Mouse (Mus musculus) c-Kit-positive CD71-positive TER-119-negative erythroid progenitor cells, embryonic 14.5 days (primary cell): ENCODE measurements around the gene Git1.
"Not testable (repeated sequence)": the region's sequence is repeated elsewhere in the genome, so short reads cannot be mapped to it uniquely, and the experiment has no call there.

ENCODE experiments used
- DNase-seq: peaks from one replicate; pipeline ENCODE4 v3.0.0-alpha.2; 2013; ENCODE audit warnings: low read depth

The Git1 gene

GRCm38 (mm10) chr11:77520601-77521529 is 27.5 kb downstream of the Git1 start:
- DNase-seq, result no peak

GRCm38 (mm10) chr11:77525804-77526486 is 32.6 kb downstream of the Git1 start:
- no peak for DNase-seq

GRCm38 (mm10) chr11:77528420-77528819 is 35.1 kb downstream of the Git1 start:
- DNase-seq, result not testable (repeated sequence)

- no peak for DNase-seq
Observed at GRCm38 (mm10) chr11:77529644-77530043, 36.3 kb downstream of the Git1 start.

GRCm38 (mm10) chr11:77530862-77531261 is 37.5 kb downstream of the Git1 start:
- no peak for DNase-seq

GRCm38 (mm10) chr11:77532202-77532846 is 39.0 kb downstream of the Git1 start:
- no peak for DNase-seq

- DNase-seq, result no peak
Observed at GRCm38 (mm10) chr11:77545261-77545660, 51.9 kb downstream of the Git1 start.
